Mouse (Mus musculus) G1E-ER4 (cell line): Measurements from ENCODE around the gene Rufy3. TPM values are rescaled to one million over a fixed set of nuclear protein-coding genes. Genes with fewer than 3 reads are reported as not detected.

ENCODE experiments used
- GATA1 ChIP-seq: IDR thresholded peaks from one replicate; pipeline ENCODE4 v1.8.0; 2012; ENCODE audit warnings: low read length, inconsistent platforms
- polyA plus RNA-seq: library from polyadenylated mRNA; stranded (reverse); fragments of >175 nt; gene quantifications from 2 replicates; pipeline ENCODE4 v1.2.3, GENCODE M21; 2012

Rufy3 gene
- polyA plus RNA-seq, 1 experiment, result 3.5 TPM

GRCm38 (mm10) chr5:88595537-88596455 is 31.0 kb downstream of the Rufy3 start:
- no peak for TF ChIP-seq GATA1

- no peak for TF ChIP-seq GATA1
Observed at GRCm38 (mm10) chr5:88598961-88599360, 34.1 kb downstream of the Rufy3 start.

- TF ChIP-seq GATA1, result no peak
Observed at GRCm38 (mm10) chr5:88602030-88602429, 37.2 kb downstream of the Rufy3 start.

GRCm38 (mm10) chr5:88602713-88603112 is 37.9 kb downstream of the Rufy3 start:
- no peak for TF ChIP-seq GATA1

- TF ChIP-seq GATA1, result no peak
Observed at GRCm38 (mm10) chr5:88604046-88604445, 39.2 kb downstream of the Rufy3 start.

GRCm38 (mm10) chr5:88604641-88605358 is 40.0 kb downstream of the Rufy3 start:
- no peak for TF ChIP-seq GATA1

DNA sequence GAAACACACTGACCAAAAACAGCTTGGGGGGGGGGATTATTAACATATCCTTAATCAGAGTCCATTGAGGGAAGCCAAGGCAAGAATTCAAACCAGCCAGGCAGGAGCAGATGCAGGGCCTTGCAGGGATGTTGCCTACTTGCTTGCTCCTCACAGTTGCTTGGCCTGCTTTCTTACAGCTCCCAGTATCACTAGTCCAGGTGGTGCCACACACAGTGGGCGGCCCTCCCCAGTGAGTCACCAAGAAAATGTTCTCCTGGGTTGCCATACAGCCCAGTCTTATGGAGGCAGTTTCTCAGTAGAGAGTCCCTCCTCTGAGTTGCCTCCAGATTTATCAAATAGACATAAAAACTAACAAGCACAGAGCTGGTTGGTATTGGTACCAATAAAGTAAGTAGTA is 49.3 kb downstream of the Rufy3 start:
- TF ChIP-seq GATA1, result no peak

GRCm38 (mm10) chr5:88616988-88617387 is 52.1 kb downstream of the Rufy3 start:
- no peak for TF ChIP-seq GATA1

GRCm38 (mm10) chr5:88627545-88627944 is 62.7 kb downstream of the Rufy3 start:
- no peak for TF ChIP-seq GATA1

- TF ChIP-seq GATA1, result no peak
Observed at GRCm38 (mm10) chr5:88629125-88629524, 64.3 kb downstream of the Rufy3 start.

DNA sequence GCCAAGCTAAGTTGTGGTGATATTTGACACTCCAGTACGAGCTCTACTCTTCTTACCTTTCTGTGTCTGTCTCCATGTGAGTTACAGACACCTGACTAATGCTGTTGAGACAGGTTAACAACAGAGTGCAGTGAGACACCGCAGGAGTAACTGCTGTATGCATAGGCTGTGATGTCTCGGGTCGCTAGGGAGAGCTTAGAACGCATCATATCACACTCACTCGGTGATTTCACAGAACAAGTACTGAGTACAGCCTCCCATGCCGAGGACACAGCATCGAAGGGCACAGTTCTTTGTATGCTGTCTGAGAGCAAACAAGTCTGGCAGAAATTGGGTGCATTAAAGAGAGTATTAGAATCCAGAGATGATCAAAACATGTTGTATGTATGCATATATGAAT is 65.1 kb downstream of the Rufy3 start:
- TF ChIP-seq GATA1, result no peak

GRCm38 (mm10) chr5:88630883-88631282 is 66.0 kb downstream of the Rufy3 start:
- no peak for TF ChIP-seq GATA1

GRCm38 (mm10) chr5:88631545-88631944 is 66.7 kb downstream of the Rufy3 start:
- no peak for TF ChIP-seq GATA1

DNA sequence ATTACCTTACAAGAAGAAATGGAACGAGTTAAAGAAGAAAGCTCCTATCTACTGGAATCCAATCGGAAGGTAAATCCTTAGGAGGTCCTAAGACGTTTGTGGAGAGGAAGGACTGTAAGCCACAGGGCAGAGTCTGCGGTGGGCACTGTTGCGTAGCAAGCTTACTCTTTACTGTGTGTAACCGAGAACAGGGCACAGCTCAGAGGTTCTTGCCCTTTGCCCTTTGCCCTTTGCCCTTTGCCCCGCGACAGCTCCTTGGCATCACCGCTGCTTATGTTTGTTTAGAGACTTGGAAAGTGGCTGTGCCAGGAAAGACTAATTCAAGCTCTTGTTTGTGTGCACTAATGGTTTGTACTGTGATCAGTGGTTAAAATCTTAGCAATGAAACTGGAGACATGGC is 67.6 kb downstream of the Rufy3 start:
- no peak for TF ChIP-seq GATA1

GRCm38 (mm10) chr5:88634076-88634475 is 69.2 kb downstream of the Rufy3 start:
- no peak for TF ChIP-seq GATA1

GRCm38 (mm10) chr5:88642786-88643185 is 77.9 kb downstream of the Rufy3 start:
- no peak for TF ChIP-seq GATA1

DNA sequence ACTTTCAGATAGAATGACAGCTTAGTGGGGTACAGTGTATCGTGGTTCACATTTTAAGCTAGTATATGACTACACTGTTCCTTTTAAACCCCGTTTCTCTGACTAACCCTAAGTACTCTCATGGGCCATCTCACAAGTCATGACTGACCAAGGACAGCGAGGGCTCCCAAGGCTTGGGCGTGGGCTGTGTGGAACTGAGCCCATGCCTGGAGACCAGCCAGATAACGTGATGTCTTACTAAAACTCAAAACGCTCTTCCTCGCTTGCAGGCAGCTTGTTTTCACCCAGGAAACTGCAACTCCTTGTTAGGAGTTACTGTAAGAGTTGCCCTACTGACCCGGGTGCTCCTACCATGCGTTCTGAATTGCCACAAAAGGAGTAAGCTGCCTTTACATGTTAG is 78.7 kb downstream of the Rufy3 start:
- TF ChIP-seq GATA1, result no peak
